In genomic region chr5:98167180-98167824, GRCm38 (mm10) we compare ENCODE assay signal across 8 mouse cellular contexts. TPM values are rescaled to one million over a fixed set of nuclear protein-coding genes. Genes with fewer than 3 reads are reported as not detected.
DNase-seq lines count a peak whose midpoint lies in the region; ATAC-seq and TF ChIP-seq lines count a peak whose summit lies in the region.

Prdm8 (plus strand) TSS chr5:98167198.

- TF ChIP-seq CTCF in heart, adult 2 months (IDR thresholded peaks at IDR 0.05), result peak; percentile 87

- 0% methylated on average over 48 of the region's 51 CpGs for WGBS in embryonic facial prominence, embryonic 11.5 days
- under 1% methylated on average over 51 of the region's 51 CpGs for WGBS in heart, adult 2 months
- under 1% methylated on average over 50 of the region's 51 CpGs for WGBS in limb, embryonic 15.5 days
- WGBS in midbrain, embryonic 16.5 days, result under 1% methylated on average over 46 of the region's 51 CpGs

- no peaks in the 10 kb centered on the region for H3K9me3 ChIP-seq in embryonic facial prominence, embryonic 11.5 days (replicated peaks; ENCODE audit: control insufficient read depth, low read length)
- H3K9me3 ChIP-seq in limb, embryonic 15.5 days, result no peaks in the 10 kb centered on the region
- no peaks in the 10 kb centered on the region for H3K9me3 ChIP-seq in midbrain, embryonic 16.5 days (replicated peaks; ENCODE audit: control insufficient read depth, low read length, poor library complexity, severe bottlenecking)

- DNase-seq in urinary bladder, adult 18-20 months (ENCODE audit: low spot score in 2 of 2), result peak; percentile 37 to 57
- no peak for DNase-seq in urinary bladder, postnatal 10 days (ENCODE audit: low spot score)
- peak; percentile 93 for DNase-seq in embryonic facial prominence, embryonic 11.5 days (ENCODE audit: low spot score)
- peak; percentile 83 to 84 for DNase-seq in heart, adult 2 months
- peak; percentile 36 for DNase-seq in kidney, adult 9 months
- peak; percentile 52 to 79 for DNase-seq in spleen, postnatal 4 days (ENCODE audit: low spot score in 2 of 2)

- H3K27ac ChIP-seq in embryonic facial prominence, embryonic 11.5 days (replicated peaks; ENCODE audit: low read depth, low read length), result no peak within 1 kb of the TSS
- no peak within 1 kb of the TSS for H3K27ac ChIP-seq in heart, adult 2 months
- no peak within 1 kb of the TSS for H3K27ac ChIP-seq in limb, embryonic 15.5 days
- peak within 1 kb of the TSS; percentile 41 for H3K27ac ChIP-seq in midbrain, embryonic 16.5 days (ENCODE audit: low read length)

- H3K4me1 ChIP-seq in embryonic facial prominence, embryonic 11.5 days (ENCODE audit: control insufficient read depth, insufficient read depth, low read length), result peaks cover 2% of the 10 kb centered on the region
- H3K4me1 ChIP-seq in heart, adult 2 months (ENCODE audit: control insufficient read depth, insufficient read depth, low read length), result no peaks in the 10 kb centered on the region; the same call in 1 of the 2 replicates
- H3K4me1 ChIP-seq in limb, embryonic 15.5 days, result peaks cover 39% of the 10 kb centered on the region
- peaks cover 36% of the 10 kb centered on the region for H3K4me1 ChIP-seq in midbrain, embryonic 16.5 days (ENCODE audit: control insufficient read depth, insufficient read depth, low read length)

- peak within 1 kb of the TSS; percentile 47 for H3K4me3 ChIP-seq in embryonic facial prominence, embryonic 11.5 days (ENCODE audit: low read depth, low read length)
- H3K4me3 ChIP-seq in heart, adult 2 months, result peak within 1 kb of the TSS; percentile 55
- H3K4me3 ChIP-seq in limb, embryonic 15.5 days, result peak within 1 kb of the TSS; percentile 48
- peak within 1 kb of the TSS; percentile 49 for H3K4me3 ChIP-seq in midbrain, embryonic 16.5 days (ENCODE audit: low read depth, low read length)

- peak within 1 kb of the TSS; percentile 44 for H3K9ac ChIP-seq in embryonic facial prominence, embryonic 11.5 days (replicated peaks; ENCODE audit: low read length)
- peak within 1 kb of the TSS; percentile 30 for H3K9ac ChIP-seq in heart, adult 2 months (ENCODE audit: low read depth, low read length)
- no peak within 1 kb of the TSS for H3K9ac ChIP-seq in limb, embryonic 15.5 days
- H3K9ac ChIP-seq in midbrain, embryonic 16.5 days (ENCODE audit: low read depth, low read length), result peak within 1 kb of the TSS; percentile 58

- no peaks in the 10 kb centered on the region for H3K79me2 ChIP-seq in heart, adult 2 months (replicated peaks; ENCODE audit: control insufficient read depth, insufficient read depth, low read length)

- no peak for TF ChIP-seq POLR2A in heart, adult 2 months (IDR thresholded peaks at IDR 0.05; ENCODE audit: insufficient read depth, low read depth, low read length)

- H3K4me2 ChIP-seq in embryonic facial prominence, embryonic 11.5 days (ENCODE audit: low read depth, low read length), result peak within 1 kb of the TSS; percentile 78
- peak within 1 kb of the TSS; percentile 72 for H3K4me2 ChIP-seq in limb, embryonic 15.5 days
- H3K4me2 ChIP-seq in midbrain, embryonic 16.5 days (ENCODE audit: low read length), result peak within 1 kb of the TSS; percentile 84

- peaks cover 48% of the 10 kb centered on the region for H3K27me3 ChIP-seq in embryonic facial prominence, embryonic 11.5 days (ENCODE audit: control insufficient read depth, insufficient read depth, low read length)
- peaks cover 16% of the 10 kb centered on the region for H3K27me3 ChIP-seq in heart, adult 2 months (ENCODE audit: control insufficient read depth, insufficient read depth, low read length)
- H3K27me3 ChIP-seq in limb, embryonic 15.5 days, result peaks cover 68% of the 10 kb centered on the region
- H3K27me3 ChIP-seq in midbrain, embryonic 16.5 days (ENCODE audit: control insufficient read depth, insufficient read depth, low read depth, low read length), result peaks cover 23% of the 10 kb centered on the region

- TF ChIP-seq EP300 in heart, adult 2 months (IDR thresholded peaks at IDR 0.05; ENCODE audit: insufficient read depth, low read depth, low read length), result no peak

- intact Hi-C loops in heart, adult 2 months (cut with DNase I), result loop anchor here (5.0 kb wide), 1 partner anchor 135 kb away; the partner anchor contains the start of gene Antxr2

- peak; percentile 89 for ATAC-seq in embryonic facial prominence, embryonic 11.5 days (replicated peaks; ENCODE audit: insufficient number of reproducible peaks, low FRiP score, low TSS enrichment, low read depth)
- ATAC-seq in limb, embryonic 15.5 days (ENCODE audit: insufficient number of reproducible peaks, low FRiP score, low TSS enrichment, low read depth), result peak; percentile 88
- peak; percentile 90 for ATAC-seq in midbrain, embryonic 16.5 days

- H3K36me3 ChIP-seq in embryonic facial prominence, embryonic 11.5 days (replicated peaks; ENCODE audit: control insufficient read depth, insufficient read depth, low read depth, low read length), result no peaks in the 10 kb centered on the region
- H3K36me3 ChIP-seq in heart, adult 2 months (ENCODE audit: control insufficient read depth, insufficient read depth, low read length), result no peaks in the 10 kb centered on the region
- no peaks in the 10 kb centered on the region for H3K36me3 ChIP-seq in limb, embryonic 15.5 days
- no peaks in the 10 kb centered on the region for H3K36me3 ChIP-seq in midbrain, embryonic 16.5 days (ENCODE audit: control insufficient read depth, insufficient read depth, low read length)

RNA-seq across cellular contexts. Expression of gene Prdm8, which starts in this region (rescaled TPM):
- 0.22 and 0.45 TPM in 2 replicates for polyA plus RNA-seq in embryonic facial prominence, embryonic 11.5 days (2014; fragmentation: Nextera tagmentation; extraction: Ambion mirVana)
- under 1 TPM; 0.18 to 0.29 TPM for total RNA-seq in heart, adult 2 months (2021)
- 0.09 and 0.10 TPM in 2 replicates for polyA plus RNA-seq in heart, adult 2 months (2012; rRNA removed)
- 0.12 and 0.20 TPM in 2 replicates for polyA plus RNA-seq in limb, embryonic 15.5 days (2015; fragmentation: Nextera tagmentation; extraction: Ambion mirVana)
- polyA plus RNA-seq in midbrain, embryonic 16.5 days (2015; fragmentation: Nextera tagmentation; extraction: Ambion mirVana), result 1.5 and 1.7 TPM in 2 replicates

Comparison
In these comparisons a context has a peak if more than half of its experiments do, and no peak if none do; other contexts are left out.
1. Peak in DNase-seq, ATAC-seq, H3K4me3 ChIP-seq, H3K9ac ChIP-seq and H3K4me2 ChIP-seq in embryonic facial prominence, embryonic 11.5 days; RNA of the gene not detected or under 1 TPM.
2. Peak in DNase-seq, H3K4me3 ChIP-seq and H3K9ac ChIP-seq in heart, adult 2 months; RNA of the gene not detected or under 1 TPM.
3. Peak in ATAC-seq, H3K4me3 ChIP-seq and H3K4me2 ChIP-seq in limb, embryonic 15.5 days; RNA of the gene not detected or under 1 TPM.